Mouse (Mus musculus) Patski (cell line): ENCODE results near the gene Rftn1. TPM values are rescaled to one million over a fixed set of nuclear protein-coding genes. Genes with fewer than 3 reads are reported as not detected.

Experiments
- ATAC-seq: fragments of 100-300 bp; one replicate; pipeline ENCODE4 v1.8.0; 2021
- CTCF ChIA-PET: fragments of 350-600 bp; sonication (Branson Sonifier 250); formaldehyde crosslinking; loops from one replicate; lab custom pipeline; 2022; ENCODE audit warnings: inconsistent platforms; lab: Charles Lee
- POLR2A ChIA-PET: fragments of 350-600 bp; sonication (Branson Sonifier 250); formaldehyde crosslinking; loops from one replicate; lab custom pipeline; 2022; ENCODE audit warnings: antibody characterized with exemption, inconsistent platforms; lab: Charles Lee
- DNase-seq: peaks from one replicate; pipeline ENCODE4 v3.0.0-alpha.2; 2011; ENCODE audit warnings: low read depth, low spot score
- H3K27me3 ChIP-seq: fragments of 371-371 bp; one replicate; pipeline ENCODE4 v1.5.1; 2021
- CTCF ChIP-seq: fragments of 100-300 bp; IDR thresholded peaks from one replicate; pipeline ENCODE4 v1.5.1; 2021
- in situ Hi-C: fragments of 300-500 bp; cut with MboI; formaldehyde crosslinking; loops from 3 replicates; pipeline ENCODE4 v1.11.1; 2018; ENCODE audit warnings: low pct_unique_long_range_greater_than_20kb, mixed read lengths
- polyA plus RNA-seq: library from polyadenylated mRNA; unstranded; gene quantifications from one replicate; pipeline ENCODE4 v1.2.3, GENCODE M21; 2021

The Rftn1 gene
- polyA plus RNA-seq, 1 experiment from 2014 or later = 0.05 TPM

DNA sequence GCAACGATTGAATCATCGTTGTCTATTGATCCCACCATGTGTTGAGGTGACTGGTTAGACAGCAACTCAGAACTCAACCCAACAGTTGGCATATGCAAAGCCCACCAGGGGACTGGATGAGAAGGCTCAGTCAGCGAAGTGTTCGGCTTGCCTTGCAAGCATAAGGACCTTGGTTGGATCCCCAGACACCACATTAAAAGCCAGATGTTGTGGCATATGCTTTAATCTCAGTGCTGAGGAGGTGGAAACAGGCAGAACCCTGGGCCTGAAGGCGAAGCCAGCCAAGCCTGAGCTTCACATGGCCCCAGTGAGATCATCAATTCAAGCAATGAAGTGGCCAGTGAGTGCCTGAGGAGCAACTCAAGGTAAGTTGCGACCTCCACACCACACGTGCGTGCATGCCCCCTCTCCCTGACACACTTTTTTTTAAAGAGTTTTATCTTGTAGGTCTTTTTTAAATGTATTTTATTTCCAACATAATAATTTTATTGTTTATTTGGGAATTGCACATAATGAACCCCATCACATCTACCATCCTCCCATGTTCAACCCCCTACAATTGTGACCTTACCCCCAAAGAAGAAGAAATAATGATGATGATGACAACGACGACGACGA is 11.5 kb upstream of the Rftn1 start:
- CTCF ChIA-PET = no interaction called here
- ATAC-seq (no peak), DNase-seq (no peak)
- in situ Hi-C loops = no loop called here
- no peak for TF ChIP-seq CTCF
- POLR2A ChIA-PET = no interaction called here
- H3K27me3 ChIP-seq = peaks cover 3% of the 10 kb centered on the region

DNA sequence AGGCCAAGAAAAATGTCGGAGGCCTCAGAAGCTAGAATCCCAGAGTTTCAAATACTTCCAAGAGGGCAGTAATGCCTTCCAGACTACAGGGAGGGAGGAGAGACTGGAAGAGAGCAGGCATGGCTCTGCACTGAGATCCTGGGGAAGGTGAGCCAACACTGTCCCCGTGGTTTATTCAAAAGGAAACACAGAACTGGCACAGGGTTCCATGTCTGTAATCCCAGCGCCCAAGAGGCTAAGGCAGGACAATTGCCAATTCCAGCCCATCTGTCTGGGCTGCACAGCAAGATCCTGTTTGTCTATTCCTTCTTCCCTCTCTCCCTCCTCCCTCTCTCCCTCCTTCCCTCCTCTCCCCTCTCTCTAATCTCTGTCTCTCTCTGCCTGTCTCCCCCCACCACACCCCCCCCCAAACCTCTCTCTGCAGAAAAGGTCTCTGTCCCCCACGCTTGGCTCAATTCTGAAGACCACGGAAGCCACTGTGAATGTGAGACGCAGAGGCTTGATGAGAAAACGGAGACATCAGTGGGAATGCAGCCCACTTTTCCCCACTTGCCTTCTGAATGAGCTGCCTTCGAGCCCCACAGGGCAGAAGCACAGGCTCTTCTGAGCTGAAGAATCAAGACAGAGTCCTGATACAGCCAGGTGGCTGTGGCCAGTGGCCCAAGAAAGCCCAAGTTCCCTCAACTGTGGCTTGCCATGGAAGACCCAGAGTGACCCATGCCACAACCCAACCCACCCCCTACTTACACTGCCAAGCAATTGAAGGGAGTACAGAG is 8.8 kb upstream of the Rftn1 start:
- DNase-seq = no peak
- in situ Hi-C loops = no loop called here
- no peak for TF ChIP-seq CTCF
- peaks cover 9% of the 10 kb centered on the region for H3K27me3 ChIP-seq
- CTCF ChIA-PET = no interaction called here
- POLR2A ChIA-PET = no interaction called here
- ATAC-seq = no peak

DNA sequence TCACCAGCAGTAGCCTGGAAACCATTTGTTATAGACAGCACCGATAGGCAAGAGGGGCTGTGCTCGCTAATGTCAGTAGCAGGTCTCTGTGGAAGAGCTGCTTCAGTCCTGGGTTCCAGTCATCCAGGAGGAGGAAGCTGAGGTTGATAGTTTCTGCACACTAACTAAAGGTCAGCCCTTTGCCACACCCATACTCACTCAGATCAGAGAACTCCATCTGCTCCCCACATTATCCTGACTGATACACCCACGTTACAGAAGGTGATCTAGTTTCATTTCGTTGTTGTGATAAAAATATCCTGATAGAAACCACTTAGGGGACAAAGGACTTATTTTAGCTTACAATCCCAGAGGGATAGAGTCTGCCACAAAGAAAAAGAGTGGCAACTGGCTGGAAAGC is 7.1 kb upstream of the Rftn1 start:
- ChIA-PET POLR2A (no interaction called here), CTCF (interaction anchor here (1.7 kb wide), 1 partner anchor 11 kb away, joined by 3 read pairs; no protein-coding TSS in a partner anchor)
- no peak for TF ChIP-seq CTCF
- DNase-seq (no peak), ATAC-seq (no peak)
- in situ Hi-C loops = no loop called here
- peaks cover 25% of the 10 kb centered on the region for H3K27me3 ChIP-seq

GRCm38 (mm10) chr17:50196005-50196672 is 5.7 kb upstream of the Rftn1 start:
- in situ Hi-C loops = no loop called here
- peaks cover 30% of the 10 kb centered on the region for H3K27me3 ChIP-seq
- ATAC-seq (no peak), DNase-seq (no peak)
- ChIA-PET CTCF (no interaction called here), POLR2A (no interaction called here)
- TF ChIP-seq CTCF = no peak

- ChIA-PET POLR2A (no interaction called here), CTCF (no interaction called here)
- peaks cover 34% of the 10 kb centered on the region for H3K27me3 ChIP-seq
Measured at GRCm38 (mm10) chr17:50195399-50195798, 4.9 kb upstream of the Rftn1 start.

DNA sequence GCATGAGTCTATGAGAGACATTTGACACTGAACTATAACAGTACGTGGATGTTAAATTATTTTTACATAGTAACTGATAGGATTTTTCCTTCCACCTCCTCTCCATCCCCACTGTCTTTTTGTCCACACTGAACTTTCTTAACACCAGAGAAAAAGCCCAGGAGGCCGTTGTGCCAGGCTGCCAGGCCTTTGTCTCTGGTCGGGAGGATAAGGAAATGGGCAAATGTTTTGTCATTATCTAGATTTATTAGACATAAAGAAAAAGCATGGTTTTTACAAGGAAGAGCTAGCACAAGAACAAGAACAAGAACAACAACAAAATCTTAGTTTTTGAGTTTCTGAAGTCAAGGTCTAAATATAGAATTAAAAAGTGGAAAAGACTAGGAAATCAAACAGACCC is 4.1 kb upstream of the Rftn1 start:
- no peak for TF ChIP-seq CTCF
- no peak for ATAC-seq
- ChIA-PET POLR2A (no interaction called here), CTCF (no interaction called here)
- H3K27me3 ChIP-seq = peaks cover 34% of the 10 kb centered on the region
- in situ Hi-C loops = no loop called here
- DNase-seq = no peak

More at GRCm38 (mm10) chr17:50195399-50195798, 4.9 kb upstream of the Rftn1 start:
- DNase-seq = no peak
- ATAC-seq = no peak
- in situ Hi-C loops = no loop called here
- TF ChIP-seq CTCF = no peak

- DNase-seq (no peak), ATAC-seq (no peak)
- CTCF ChIA-PET = no interaction called here
- POLR2A ChIA-PET = no interaction called here
- in situ Hi-C loops = no loop called here
- H3K27me3 ChIP-seq = peaks cover 34% of the 10 kb centered on the region
- TF ChIP-seq CTCF = no peak
Measured at GRCm38 (mm10) chr17:50193653-50194052, 3.2 kb upstream of the Rftn1 start.

GRCm38 (mm10) chr17:50192376-50192940 is 2.0 kb upstream of the Rftn1 start:
- POLR2A ChIA-PET = interaction anchor here (0.6 kb wide), 1 partner anchor 52 kb away, joined by 4 read pairs; no protein-coding TSS in a partner anchor
- H3K27me3 ChIP-seq = peaks cover 43% of the 10 kb centered on the region
- ATAC-seq (no peak), DNase-seq (no peak)
- CTCF ChIA-PET = no interaction called here
- in situ Hi-C loops = no loop called here
- TF ChIP-seq CTCF = no peak

- in situ Hi-C loops = no loop called here
- ATAC-seq (no peak), DNase-seq (no peak)
- ChIA-PET CTCF (no interaction called here), POLR2A (no interaction called here)
- no peak for TF ChIP-seq CTCF
- H3K27me3 ChIP-seq = peaks cover 39% of the 10 kb centered on the region
Measured at GRCm38 (mm10) chr17:50191318-50191957, 964 bp upstream of the Rftn1 start.

DNA sequence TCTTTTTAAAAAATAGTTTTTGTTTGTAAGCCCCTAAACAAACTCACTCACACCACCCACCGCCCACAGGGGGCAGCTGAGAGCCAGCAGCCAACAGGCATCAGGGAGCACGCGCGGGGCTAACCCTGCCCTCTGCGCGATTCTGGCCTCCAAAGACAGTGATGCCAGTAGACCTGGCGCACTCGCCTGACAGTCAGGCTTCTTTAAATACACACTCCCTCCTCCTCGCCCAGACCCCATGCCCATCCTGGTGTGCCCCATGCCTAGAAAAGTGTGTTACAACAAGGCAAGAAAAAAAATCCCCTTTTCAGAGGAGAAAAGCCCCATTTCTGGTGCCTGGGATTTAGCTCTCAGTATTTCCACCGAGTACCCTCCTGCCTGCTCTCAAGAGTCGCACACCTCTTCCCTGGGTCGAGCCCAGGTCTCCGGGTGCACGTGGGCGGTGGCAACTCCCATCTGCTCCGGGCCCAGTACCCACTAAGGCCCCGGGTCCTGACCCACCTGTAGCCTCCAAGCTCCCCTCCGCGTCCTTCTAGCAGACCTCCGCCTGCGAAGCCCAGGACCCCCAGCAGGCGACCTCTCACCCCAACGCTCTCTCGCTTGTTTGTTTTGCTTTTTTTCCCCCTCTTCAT is 977 bp downstream of the Rftn1 start:
- CTCF ChIA-PET = no interaction called here
- TF ChIP-seq CTCF = no peak
- POLR2A ChIA-PET = no interaction called here
- ATAC-seq (no peak), DNase-seq (no peak)
- peaks cover 36% of the 10 kb centered on the region for H3K27me3 ChIP-seq
- in situ Hi-C loops = no loop called here
